ENCODE assay signal across 8 mouse cellular contexts in the genomic region with DNA sequence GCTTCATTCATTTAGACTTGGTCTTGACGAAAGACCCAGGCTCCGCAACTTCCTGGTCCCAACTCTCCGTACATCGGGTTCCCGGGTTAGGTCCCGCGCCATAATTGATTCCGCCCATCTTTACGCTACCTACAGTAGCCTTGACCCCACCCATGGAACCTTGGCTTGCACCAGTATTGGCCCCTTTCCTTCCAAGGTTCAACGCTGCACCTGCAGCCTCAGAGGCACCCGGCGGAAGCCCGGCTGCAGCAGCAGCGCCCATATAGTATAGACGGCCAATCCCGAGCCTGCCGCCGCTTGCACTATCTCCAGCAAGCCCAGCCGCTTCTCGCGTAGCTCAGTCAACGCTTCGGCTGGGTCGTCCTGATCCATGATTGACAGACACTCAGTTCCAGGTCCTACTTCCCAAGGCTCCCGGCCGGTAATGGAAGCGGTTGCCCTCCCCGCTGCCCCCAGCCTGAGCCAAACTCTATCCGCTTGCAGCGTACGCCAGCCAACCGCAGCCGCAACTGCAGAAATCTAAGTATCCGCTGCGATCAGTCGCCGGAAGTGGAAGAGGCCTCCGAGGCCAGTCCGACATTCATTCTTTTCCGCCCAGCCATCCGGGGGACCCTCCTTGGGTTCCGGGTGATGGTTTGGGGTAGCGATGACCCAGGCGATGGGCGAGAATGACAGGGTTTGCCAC. TPM values are rescaled to one million over a fixed set of nuclear protein-coding genes. Genes with fewer than 3 reads are reported as not detected.
DNase-seq lines count a peak whose midpoint lies in the region; ATAC-seq and TF ChIP-seq lines count a peak whose summit lies in the region.

No protein-coding gene starts in this region.

- H3K4me1 ChIP-seq in ES-E14 (ENCODE audit: control insufficient read depth in 2 of 2, insufficient read depth in 2 of 2, low read length in 2 of 2, poor library complexity in 1 of 2), result peaks cover 0 to 10% of the 10 kb centered on the region in 2 experiments; a peak in 1 of 4 replicates
- H3K4me1 ChIP-seq in forebrain, embryonic 15.5 days, result peaks cover 59% of the 10 kb centered on the region
- H3K4me1 ChIP-seq in lung, embryonic 15.5 days, result peaks cover 50% of the 10 kb centered on the region
- peaks cover 41% of the 10 kb centered on the region for H3K4me1 ChIP-seq in olfactory bulb, adult 2 months (ENCODE audit: control insufficient read depth, insufficient read depth, low read length)

- intact Hi-C loops in heart, postnatal 25 days (cut with DNase I), result no loop called here

- no peaks in the 10 kb centered on the region for H3K9me3 ChIP-seq in ES-E14 (ENCODE audit: control insufficient read depth, insufficient read depth, low read depth, low read length)
- H3K9me3 ChIP-seq in forebrain, embryonic 15.5 days, result no peaks in the 10 kb centered on the region
- H3K9me3 ChIP-seq in lung, embryonic 15.5 days, result no peaks in the 10 kb centered on the region

- H3K4me3 ChIP-seq in ES-E14 (ENCODE audit: insufficient read depth in 1 of 2, low read depth in 1 of 2, low read length in 2 of 2, poor library complexity in 1 of 2, severe bottlenecking in 1 of 2), result peak overlapping the region; percentile 72 to 88
- peak overlapping the region; percentile 92 for H3K4me3 ChIP-seq in forebrain, embryonic 15.5 days
- H3K4me3 ChIP-seq in lung, embryonic 15.5 days, result peak overlapping the region; percentile 88
- H3K4me3 ChIP-seq in olfactory bulb, adult 2 months (ENCODE audit: insufficient read depth, low read depth, low read length), result peak overlapping the region; percentile 84

- DNase-seq in ES-E14 (ENCODE audit: low read depth, low spot score), result no peak
- peak; percentile 79 to 90 for DNase-seq in cerebellum, adult 18-20 months
- DNase-seq in heart, postnatal 25 days (ENCODE audit: low spot score), result peak; percentile 65
- DNase-seq in layer of hippocampus, adult 18-20 months (ENCODE audit: low spot score in 2 of 2), result peak; percentile 72 to 83
- peak; percentile 63 to 76 for DNase-seq in thymus, adult 18-20 months

- peak; percentile 49; the same call in 1 of the 2 replicates for TF ChIP-seq POLR2A in olfactory bulb, adult 2 months (IDR thresholded peaks at IDR 0.05; ENCODE audit: insufficient read depth, low read depth, low read length)

- H3K27me3 ChIP-seq in forebrain, embryonic 15.5 days, result 0 out of 2 replicates have a peak, but pooled peaks cover 4% of the 10 kb centered on the region
- no peaks in the 10 kb centered on the region for H3K27me3 ChIP-seq in lung, embryonic 15.5 days

- peak overlapping the region; percentile 93 for H3K4me2 ChIP-seq in forebrain, embryonic 15.5 days (replicated peaks)
- peak overlapping the region; percentile 87 for H3K4me2 ChIP-seq in lung, embryonic 15.5 days

- in situ Hi-C loops in ES-E14 (cut with MboI; ENCODE audit: low sequenced_read_pairs in 2 of 2, unreplicated experiment in 2 of 2), result no loop called here

- peaks cover 4% of the 10 kb centered on the region; the same call in 1 of the 2 replicates for H3K36me3 ChIP-seq in ES-E14 (ENCODE audit: control insufficient read depth, insufficient read depth, low read length, poor library complexity, severe bottlenecking)
- 0 out of 2 replicates have a peak, but pooled peaks cover 7% of the 10 kb centered on the region for H3K36me3 ChIP-seq in forebrain, embryonic 15.5 days
- peaks cover 20% of the 10 kb centered on the region for H3K36me3 ChIP-seq in lung, embryonic 15.5 days

- no peak overlapping the region for H3K27ac ChIP-seq in ES-E14 (ENCODE audit: insufficient read depth, low read depth, low read length, poor library complexity, severe bottlenecking)
- peak overlapping the region; percentile 95 for H3K27ac ChIP-seq in forebrain, embryonic 15.5 days (replicated peaks)
- peak overlapping the region; percentile 99 for H3K27ac ChIP-seq in lung, embryonic 15.5 days
- peak overlapping the region; percentile 98 for H3K27ac ChIP-seq in olfactory bulb, adult 2 months (ENCODE audit: insufficient read depth, low read depth, low read length)

- peak; percentile 72 for ATAC-seq in forebrain, embryonic 15.5 days (replicated peaks)
- ATAC-seq in lung, embryonic 15.5 days (ENCODE audit: borderline replicate concordance, extremely low read depth, low FRiP score, low TSS enrichment), result peak; percentile 66; the same call in 1 of the 2 replicates

- under 1% methylated on average over 45 of the region's 45 CpGs for WGBS in forebrain, embryonic 15.5 days
- WGBS in lung, embryonic 15.5 days, result under 1% methylated on average over 45 of the region's 45 CpGs
- WGBS in olfactory bulb, adult 2 months, result under 1% methylated on average over 45 of the region's 45 CpGs

- no peak for TF ChIP-seq CTCF in olfactory bulb, adult 2 months (IDR thresholded peaks at IDR 0.05; ENCODE audit: insufficient read depth, low read depth, low read length)

- H3K9ac ChIP-seq in ES-E14 (ENCODE audit: insufficient read depth, low read depth, low read length, poor library complexity, severe bottlenecking), result peak overlapping the region; percentile 74
- peak overlapping the region; percentile 83 for H3K9ac ChIP-seq in forebrain, embryonic 15.5 days (replicated peaks)
- H3K9ac ChIP-seq in lung, embryonic 15.5 days, result peak overlapping the region; percentile 82

TF ChIP-seq in ES-E14, 5 proteins besides CTCF, POLR2A, EP300 and RAD21:
- no peak for TF ChIP-seq ZC3H11A (IDR thresholded peaks at IDR 0.05; ENCODE audit: borderline replicate concordance, low read depth, low read length)
- TF ChIP-seq MAFK (IDR thresholded peaks at IDR 0.05; ENCODE audit: insufficient read depth, low read depth, low read length), result no peak
- peak; percentile 84 for TF ChIP-seq HCFC1 (IDR thresholded peaks at IDR 0.05; ENCODE audit: borderline replicate concordance, insufficient read depth, low read length)
- peak; percentile 50; the same call in 1 of the 2 replicates for TF ChIP-seq CHD2 (IDR thresholded peaks at IDR 0.05; ENCODE audit: low read depth, low read length)
- TF ChIP-seq ZNF384 (IDR thresholded peaks at IDR 0.05; ENCODE audit: low read depth, low read length), result no peak

RNA-seq across cellular contexts. Expression of a gene that starts 0.7 kb away (rescaled TPM):
- 32.8 and 60.6 TPM in 2 replicates for total RNA-seq in ES-E14 (2012; rRNA removed)
- 71.4 and 84.2 TPM in 2 replicates for polyA plus RNA-seq in forebrain, embryonic 15.5 days (2015; fragmentation: Nextera tagmentation; extraction: Ambion mirVana)
- 10 to 100 TPM; 35.4 to 36.0 TPM for total RNA-seq in heart, postnatal 25 days (2021)
- 10 to 100 TPM; 88.8 to 99.3 TPM for total RNA-seq in layer of hippocampus, adult 18-20 months (2021)
- polyA plus RNA-seq in lung, embryonic 15.5 days (2015; fragmentation: Nextera tagmentation; extraction: Ambion mirVana), result 105 and 109 TPM in 2 replicates
- polyA plus RNA-seq in olfactory bulb, adult 2 months (2012; ENCODE audit: insufficient read depth, insufficient read length, low replicate concordance, missing spikeins), result not detected in 2 replicates

RNA-seq across cellular contexts. Expression of a gene that starts 3.5 kb away (rescaled TPM):
- not detected in 2 replicates for total RNA-seq in ES-E14 (2012; rRNA removed)
- not detected in 2 replicates for polyA plus RNA-seq in forebrain, embryonic 15.5 days (2015; fragmentation: Nextera tagmentation; extraction: Ambion mirVana)
- total RNA-seq in heart, postnatal 25 days (2021), result under 1 TPM in 1 of 2 experiments, not detected in 1; 0.53 TPM
- total RNA-seq in layer of hippocampus, adult 18-20 months (2021), result 1 to 10 TPM in 1 of 2 experiments, under 1 TPM in 1; 0.47 to 1.8 TPM
- 0.49 TPM in 1 of 2 replicates, not detected in the other for polyA plus RNA-seq in lung, embryonic 15.5 days (2015; fragmentation: Nextera tagmentation; extraction: Ambion mirVana)
- polyA plus RNA-seq in olfactory bulb, adult 2 months (2012; ENCODE audit: insufficient read depth, insufficient read length, low replicate concordance, missing spikeins), result not detected in 2 replicates

RNA-seq across cellular contexts. Expression of a gene that starts 5.0 kb away (rescaled TPM):
- total RNA-seq in ES-E14 (2012; rRNA removed), result 46.1 and 62.7 TPM in 2 replicates
- polyA plus RNA-seq in forebrain, embryonic 15.5 days (2015; fragmentation: Nextera tagmentation; extraction: Ambion mirVana), result 31.4 and 37.3 TPM in 2 replicates
- 10 to 100 TPM; 74.4 to 75.1 TPM for total RNA-seq in heart, postnatal 25 days (2021)
- 10 to 100 TPM; 81.1 to 83.3 TPM for total RNA-seq in layer of hippocampus, adult 18-20 months (2021)
- polyA plus RNA-seq in lung, embryonic 15.5 days (2015; fragmentation: Nextera tagmentation; extraction: Ambion mirVana), result 56.9 and 59.8 TPM in 2 replicates
- not detected in 2 replicates for polyA plus RNA-seq in olfactory bulb, adult 2 months (2012; ENCODE audit: insufficient read depth, insufficient read length, low replicate concordance, missing spikeins)

RNA-seq across cellular contexts. Expression of a gene that starts 5.6 kb away (rescaled TPM):
- total RNA-seq in ES-E14 (2012; rRNA removed), result 0.22 and 0.26 TPM in 2 replicates
- 0.17 and 0.26 TPM in 2 replicates for polyA plus RNA-seq in forebrain, embryonic 15.5 days (2015; fragmentation: Nextera tagmentation; extraction: Ambion mirVana)
- total RNA-seq in heart, postnatal 25 days (2021), result not detected
- under 1 TPM; 0.36 to 0.40 TPM for total RNA-seq in layer of hippocampus, adult 18-20 months (2021)
- 0.70 and 0.76 TPM in 2 replicates for polyA plus RNA-seq in lung, embryonic 15.5 days (2015; fragmentation: Nextera tagmentation; extraction: Ambion mirVana)
- polyA plus RNA-seq in olfactory bulb, adult 2 months (2012; ENCODE audit: insufficient read depth, insufficient read length, low replicate concordance, missing spikeins), result not detected in 2 replicates

RNA-seq across cellular contexts. Expression of a gene that starts 6.5 kb away (rescaled TPM):
- total RNA-seq in ES-E14 (2012; rRNA removed), result 14.5 and 29.5 TPM in 2 replicates
- polyA plus RNA-seq in forebrain, embryonic 15.5 days (2015; fragmentation: Nextera tagmentation; extraction: Ambion mirVana), result 115 and 121 TPM in 2 replicates
- total RNA-seq in heart, postnatal 25 days (2021), result 1 to 10 TPM; 5.5 to 9.1 TPM
- 100 to 1,000 TPM; 103 to 109 TPM for total RNA-seq in layer of hippocampus, adult 18-20 months (2021)
- polyA plus RNA-seq in lung, embryonic 15.5 days (2015; fragmentation: Nextera tagmentation; extraction: Ambion mirVana), result 58.3 and 59.9 TPM in 2 replicates
- not detected in 2 replicates for polyA plus RNA-seq in olfactory bulb, adult 2 months (2012; ENCODE audit: insufficient read depth, insufficient read length, low replicate concordance, missing spikeins)
